Mouse (Mus musculus) activated CD4-positive, CD25-positive, alpha-beta regulatory T cell, adult 4 months (primary cell): ENCODE measurements around the gene Gm21885. TPM values are rescaled to one million over a fixed set of nuclear protein-coding genes. Genes with fewer than 3 reads are reported as not detected.

Experiments used
- ATAC-seq: one replicate; pipeline ENCODE4 v1.8.0; 2017
- polyA plus RNA-seq, 2 experiments: library from polyadenylated mRNA; unstranded; fragments of 100-300 nt; shearing (Covaris generic); gene quantifications; one replicate each; pipeline ENCODE4 v1.2.1; 2017

Gm21885 gene
- polyA plus RNA-seq, 2 experiments from 2014 or later = 2.6 TPM; not detected in 1

DNA sequence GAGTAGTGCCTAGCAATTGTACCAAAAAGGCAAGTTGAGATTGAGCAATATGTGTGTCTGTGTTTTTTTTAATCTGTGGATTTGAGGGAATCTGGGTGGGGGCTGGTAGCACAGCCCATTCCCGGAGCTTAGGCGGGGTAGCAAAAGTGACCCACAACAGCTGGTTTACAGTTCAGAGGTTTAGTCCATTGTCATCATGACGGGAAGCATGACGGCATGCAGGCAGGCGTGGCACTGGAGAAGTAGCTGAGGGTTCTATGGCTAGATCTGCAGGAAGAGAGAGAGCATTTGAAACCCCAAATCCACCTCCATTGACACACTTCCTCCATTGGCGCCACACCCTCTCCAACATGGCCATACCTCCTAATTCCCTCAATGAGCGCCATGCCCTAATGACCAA lies 11.8 kb upstream of the Gm21885 start:
- no peak for ATAC-seq

GRCm38 (mm10) chr11:94271015-94271414 lies 10.7 kb upstream of the Gm21885 start:
- ATAC-seq = no peak

GRCm38 (mm10) chr11:94272960-94273927 lies 8.4 kb upstream of the Gm21885 start:
- ATAC-seq = no peak

DNA sequence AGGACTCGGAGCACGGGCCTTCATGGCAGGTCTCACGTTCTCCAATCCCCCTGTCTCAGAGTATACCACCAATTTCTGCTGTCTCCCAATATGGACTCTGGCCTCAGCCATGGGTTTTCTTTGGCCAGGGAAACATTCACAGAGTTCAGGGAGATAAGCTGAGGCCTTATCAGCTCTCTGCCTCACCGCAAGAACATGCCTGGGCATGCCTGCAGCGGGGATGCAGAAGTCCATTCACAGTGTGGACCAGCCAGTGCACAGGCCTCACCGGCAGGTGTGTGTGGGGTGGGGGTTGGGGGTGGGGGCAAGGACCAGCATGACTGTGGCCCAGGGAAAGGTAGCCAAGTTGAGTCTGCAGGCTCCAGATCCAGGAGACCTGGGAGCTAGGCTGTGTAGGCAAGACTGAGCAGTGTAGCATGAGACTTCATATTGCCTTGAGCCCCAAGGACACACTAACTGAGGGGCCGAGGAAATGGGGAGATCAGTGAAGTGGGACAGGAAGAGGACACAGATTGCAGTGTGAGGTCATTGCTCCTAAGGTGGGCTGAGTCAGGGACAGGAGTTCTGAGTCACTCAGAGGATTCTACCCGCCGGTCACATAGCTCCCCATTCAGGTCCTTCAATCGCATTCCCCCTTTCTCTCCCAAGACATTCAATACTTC lies 7.3 kb upstream of the Gm21885 start:
- ATAC-seq = no peak

- ATAC-seq = no peak
Measured at GRCm38 (mm10) chr11:94275226-94275625, 6.4 kb upstream of the Gm21885 start.

- peak; percentile 72 for ATAC-seq
Measured at GRCm38 (mm10) chr11:94275686-94276085, 6.0 kb upstream of the Gm21885 start.

DNA sequence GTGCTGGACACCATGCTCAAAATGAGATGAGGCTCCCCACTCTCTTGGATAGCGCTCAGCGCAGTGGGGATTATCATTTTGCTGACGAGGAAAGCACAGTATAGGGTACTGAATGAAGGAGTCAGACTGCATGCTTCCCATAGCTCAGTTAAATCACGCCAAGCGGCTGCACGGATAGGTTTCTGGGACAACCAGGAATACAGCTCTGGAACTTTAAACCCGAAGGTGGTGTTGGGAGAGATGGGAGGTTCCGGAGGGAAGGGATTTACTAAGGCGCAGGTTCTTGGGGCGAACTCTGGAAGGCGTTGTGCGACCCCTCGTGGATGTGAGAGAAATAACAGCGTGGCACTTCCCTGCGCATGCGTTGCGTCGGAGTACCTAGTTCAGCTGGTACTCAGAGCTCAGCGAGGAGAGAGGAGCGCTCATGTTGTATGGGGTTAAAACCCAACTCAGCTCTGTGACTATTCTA lies 4.8 kb upstream of the Gm21885 start:
- ATAC-seq = peak; percentile 70

- ATAC-seq = no peak
Measured at GRCm38 (mm10) chr11:94282291-94282690, 618 bp downstream of the Gm21885 start.

DNA sequence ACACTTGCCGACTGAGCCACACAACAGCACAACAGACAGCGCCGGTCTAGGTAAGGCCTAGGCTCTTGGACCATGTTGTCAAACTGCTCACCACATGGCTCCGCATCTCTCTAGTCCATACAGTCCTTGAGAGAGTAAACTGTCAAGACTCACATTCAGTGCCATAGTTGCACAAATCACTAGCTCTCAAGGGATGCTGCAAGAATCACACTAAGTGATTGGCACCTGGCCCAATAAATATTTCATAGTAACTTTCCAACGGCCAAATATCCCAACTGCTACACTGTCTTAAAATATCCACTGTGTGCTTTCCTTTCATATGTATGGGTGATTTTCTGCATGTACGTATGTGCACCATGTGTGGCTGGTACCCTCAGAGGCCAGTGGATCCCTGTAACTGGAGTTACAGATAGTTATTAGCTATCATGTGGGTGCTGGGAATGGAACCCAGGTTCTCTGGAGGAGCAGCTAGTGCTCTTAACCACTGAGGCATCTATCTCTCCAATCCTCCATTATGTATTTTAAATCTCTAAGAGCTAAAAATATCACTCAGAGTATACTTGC lies 1.9 kb downstream of the Gm21885 start:
- ATAC-seq = no peak

DNA sequence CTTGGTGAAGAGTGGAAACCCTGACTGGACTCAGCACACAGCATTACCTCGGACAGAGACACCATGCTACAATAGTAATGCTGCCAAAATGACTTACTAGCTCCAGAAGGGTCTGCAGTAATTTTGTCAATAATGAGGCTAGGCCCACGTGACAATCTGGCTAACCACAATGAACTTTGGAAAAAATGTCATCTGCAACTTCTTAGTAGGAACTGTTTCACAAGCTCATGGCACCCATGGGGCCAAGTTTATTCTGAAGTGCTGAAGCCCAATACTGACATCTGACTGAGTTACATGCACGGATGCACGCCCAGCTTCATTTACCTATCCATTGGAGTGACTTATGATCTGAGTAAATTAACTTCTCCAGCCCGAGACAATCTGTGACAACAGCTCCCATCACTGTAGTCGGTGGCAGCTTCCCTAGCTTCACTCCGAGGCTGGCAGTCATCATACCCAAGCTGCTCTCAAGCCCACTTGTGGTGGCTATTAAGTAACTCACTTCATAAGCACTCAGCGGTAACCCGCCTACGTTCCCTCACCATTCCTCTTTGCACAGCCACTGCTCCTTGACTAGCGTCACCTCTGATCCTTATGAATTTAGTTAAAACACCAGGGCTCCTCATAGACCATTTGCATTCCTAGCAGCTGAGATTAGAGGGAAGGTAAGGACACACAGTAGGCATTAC lies 4.4 kb downstream of the Gm21885 start:
- no peak for ATAC-seq

DNA sequence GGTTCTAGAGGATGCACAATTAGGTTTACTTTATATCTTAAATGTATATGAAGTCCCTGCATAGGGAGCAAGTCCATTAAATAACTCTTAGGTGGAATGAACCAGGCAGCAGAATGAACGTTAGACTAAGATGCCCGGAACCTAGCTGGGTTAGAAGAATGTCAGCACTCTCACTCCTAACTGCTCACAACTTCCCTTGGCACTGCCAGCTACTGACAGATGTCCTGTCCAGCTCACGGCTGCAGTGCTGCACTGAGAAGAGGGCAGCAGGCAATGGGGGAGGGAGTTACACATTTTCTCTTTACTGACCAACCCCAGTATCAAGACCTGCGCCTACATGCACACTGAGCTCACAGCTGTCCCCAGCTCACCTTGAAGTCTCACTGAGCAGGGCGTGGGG lies 5.4 kb downstream of the Gm21885 start:
- ATAC-seq = no peak

DNA sequence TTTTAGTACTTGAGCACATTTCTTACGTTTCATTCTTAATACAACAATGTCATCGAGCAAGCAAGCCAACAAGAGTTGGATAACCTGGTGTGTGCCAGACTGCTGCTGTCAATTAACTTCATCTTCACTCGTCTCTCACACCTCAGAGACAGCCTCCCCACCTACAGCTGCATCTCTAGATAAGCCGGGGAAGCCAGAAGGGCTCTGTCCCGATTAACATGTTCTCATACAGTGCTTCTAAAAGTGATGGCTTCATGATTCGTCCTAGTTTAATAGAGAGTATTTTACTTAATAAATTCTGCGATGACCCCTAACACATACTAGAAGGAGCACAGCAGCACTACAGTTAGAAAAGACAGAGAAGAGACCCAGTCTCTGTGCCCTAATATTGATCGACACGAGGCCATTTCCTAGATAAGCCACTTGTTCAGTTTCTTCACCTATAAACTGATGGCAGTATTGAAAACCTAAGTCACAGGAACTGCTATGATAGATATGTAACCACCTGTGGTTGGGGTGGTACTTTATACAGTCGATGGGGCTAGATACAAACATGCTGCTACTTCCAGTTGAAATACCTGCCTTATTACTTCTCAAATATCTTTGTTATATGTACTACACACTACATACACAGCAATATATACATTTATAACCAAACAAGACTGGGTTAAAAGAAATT lies 8.5 kb downstream of the Gm21885 start:
- ATAC-seq = no peak

GRCm38 (mm10) chr11:94294996-94295845 lies 13.5 kb downstream of the Gm21885 start:
- no peak for ATAC-seq

DNA sequence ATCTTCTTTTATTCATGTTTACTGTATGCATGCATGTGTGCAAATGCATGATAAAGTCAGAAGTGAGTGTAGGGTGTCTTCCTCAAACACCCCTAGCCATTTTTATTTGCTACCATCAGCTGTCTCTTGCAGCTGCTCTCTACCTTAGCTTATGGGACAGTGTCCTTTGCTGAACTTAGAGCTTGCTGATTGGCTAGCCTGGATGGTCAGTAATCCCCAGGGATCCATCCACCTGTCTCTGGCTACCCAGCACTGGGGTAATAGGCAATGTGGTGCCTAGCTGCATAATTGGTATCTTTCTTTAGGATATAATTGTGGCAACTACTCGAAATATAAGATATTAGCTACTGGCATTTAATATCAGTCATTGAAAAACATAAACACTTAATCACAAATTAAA lies 31.1 kb downstream of the Gm21885 start:
- no peak for ATAC-seq

DNA sequence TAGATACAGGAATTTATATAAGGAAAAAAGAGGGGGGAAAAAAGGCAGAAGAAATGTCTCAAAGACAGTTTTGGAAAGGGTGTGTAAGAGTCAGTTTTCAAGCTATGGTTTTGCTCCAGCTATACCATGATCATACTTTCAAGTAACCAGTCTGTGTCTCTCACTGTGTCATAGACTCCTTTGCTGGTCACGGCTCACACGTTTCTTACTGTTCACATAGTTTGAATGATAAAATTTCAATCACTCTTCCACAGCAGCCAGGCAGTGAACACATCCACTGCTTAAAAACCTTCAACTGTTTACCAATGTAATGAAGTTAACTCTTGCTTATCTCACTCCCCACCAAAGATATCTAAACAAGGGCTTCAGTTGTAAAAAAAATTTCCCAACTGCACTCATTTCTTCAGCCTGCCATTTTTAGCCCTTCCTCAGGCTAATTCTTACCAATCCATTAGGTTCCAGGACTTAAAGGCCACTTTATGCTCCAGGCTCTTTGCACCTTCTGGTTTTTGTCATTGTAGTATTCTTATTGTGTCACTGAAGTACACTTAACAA lies 32.5 kb downstream of the Gm21885 start:
- no peak for ATAC-seq

GRCm38 (mm10) chr11:94315308-94315707 lies 33.6 kb downstream of the Gm21885 start:
- no peak for ATAC-seq

DNA sequence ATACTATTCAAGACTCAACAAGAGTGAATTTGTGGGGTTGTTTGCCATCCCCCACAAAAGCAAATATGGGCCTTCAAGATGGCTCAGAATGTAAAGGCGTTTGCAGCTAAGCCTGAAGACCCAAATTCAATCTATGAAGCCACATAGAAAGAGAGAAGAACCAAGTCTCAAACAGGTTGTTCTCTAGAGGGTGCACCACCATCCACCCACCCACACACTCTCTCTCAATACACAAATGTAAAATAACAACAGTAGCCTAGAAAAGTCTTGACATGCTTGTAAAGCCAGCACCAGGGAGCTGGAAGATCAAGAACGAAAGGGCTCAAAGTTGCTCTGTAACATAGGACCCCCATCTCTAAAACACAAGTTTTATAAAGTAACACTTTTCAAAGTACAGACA lies 34.9 kb downstream of the Gm21885 start:
- no peak for ATAC-seq

- no peak for ATAC-seq
Measured at GRCm38 (mm10) chr11:94317014-94317413, 35.3 kb downstream of the Gm21885 start.

GRCm38 (mm10) chr11:94317515-94317914 lies 35.8 kb downstream of the Gm21885 start:
- no peak for ATAC-seq

DNA sequence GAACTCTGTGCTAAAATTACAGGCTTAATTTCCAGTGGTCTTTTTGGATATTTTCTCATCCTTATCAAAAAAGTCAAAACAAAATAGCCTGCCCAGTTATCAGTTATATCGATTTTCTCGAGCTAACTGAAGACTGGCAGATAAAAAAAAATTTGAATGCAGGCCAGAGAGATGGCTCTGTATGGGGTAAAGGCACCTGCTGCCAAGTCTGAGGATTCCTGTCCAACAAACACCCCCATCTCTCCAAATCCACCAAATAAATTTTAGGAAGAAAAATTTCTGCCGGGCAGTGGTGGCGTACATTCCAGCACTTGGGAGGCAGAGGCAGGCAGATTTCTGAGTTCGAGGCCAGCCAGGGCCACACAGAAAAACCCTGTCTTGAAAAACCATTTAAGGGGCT lies 36.4 kb downstream of the Gm21885 start:
- ATAC-seq = no peak
